Mouse (Mus musculus) midbrain, embryonic 12.5 days (tissue): ENCODE measurements around the gene Tnfrsf12a. TPM values are rescaled to one million over a fixed set of nuclear protein-coding genes. Genes with fewer than 3 reads are reported as not detected.

ENCODE experiments used
- ATAC-seq: fragments of 200-750 bp; cut with Nextera tagmentation; 2 replicates; pipeline ENCODE4 v1.8.0; 2017; ENCODE audit warnings: low read depth, moderate TSS enrichment, moderate library complexity; ENCODE audit not compliant: low FRiP score
- H3K27ac ChIP-seq: fragments of 300-500 bp; sonication (generic); replicated peaks from 2 replicates; pipeline ENCODE4 v1.5.1; 2016; ENCODE audit warnings: mild to moderate bottlenecking
- H3K27me3 ChIP-seq: fragments of 300-500 bp; sonication (generic); 2 replicates; pipeline ENCODE4 v1.6.1; 2016; ENCODE audit warnings: mild to moderate bottlenecking
- H3K36me3 ChIP-seq: fragments of 300-500 bp; sonication (generic); 2 replicates; pipeline ENCODE4 v1.6.1; 2016
- H3K4me1 ChIP-seq: fragments of 300-500 bp; sonication (generic); 2 replicates; pipeline ENCODE4 v1.6.1; 2016
- H3K4me2 ChIP-seq: fragments of 300-500 bp; sonication (generic); replicated peaks from 2 replicates; pipeline ENCODE4 v1.6.1; 2016; ENCODE audit warnings: mild to moderate bottlenecking, moderate library complexity
- H3K4me3 ChIP-seq: fragments of 300-500 bp; sonication (generic); 2 replicates; pipeline ENCODE4 v1.5.1; 2016; ENCODE audit warnings: mild to moderate bottlenecking
- H3K9ac ChIP-seq: fragments of 300-500 bp; sonication (generic); replicated peaks from 2 replicates; pipeline ENCODE4 v1.6.1; 2016; ENCODE audit warnings: mild to moderate bottlenecking, moderate library complexity
- H3K9me3 ChIP-seq: fragments of 300-500 bp; sonication (generic); 2 replicates; pipeline ENCODE4 v1.6.1; 2016; ENCODE audit warnings: mild to moderate bottlenecking
- WGBS: fragments of 180-500 bp; shearing (Covaris S2); methylation state at CpG from one replicate; pipeline ENCODE4 v1.1.7; 2016; 5-methylcytosine and 5-hydroxymethylcytosine counted together
- polyA plus RNA-seq: library from polyadenylated mRNA; unstranded; fragments of >200 nt; fragmentation: Nextera tagmentation; extraction: Ambion mirVana; gene quantifications from 2 replicates; pipeline ENCODE4 v1.2.1, GENCODE M21; 2016

Gene Tnfrsf12a
- polyA plus RNA-seq, 1 experiment from 2014 or later: 2.2 TPM

DNA sequence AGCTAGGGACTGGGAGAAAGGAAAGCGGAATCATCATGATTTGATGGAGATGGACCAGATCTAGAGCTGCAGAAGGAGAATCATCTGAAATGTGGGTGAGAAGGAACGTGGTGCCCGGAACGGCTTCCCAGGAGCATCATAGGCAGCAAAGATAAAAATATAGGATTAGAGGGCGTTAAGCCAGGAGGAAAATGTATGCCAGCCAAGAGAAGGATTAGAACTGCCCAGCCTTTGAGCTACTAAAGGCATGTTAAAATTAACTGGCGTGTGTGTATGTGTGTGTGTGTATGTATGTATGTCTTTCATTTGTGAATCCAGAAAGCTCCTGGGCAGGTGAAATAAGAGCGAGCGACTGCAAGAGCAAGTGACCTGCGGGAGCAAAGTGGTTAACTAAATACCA lies 26.0 kb upstream of the Tnfrsf12a start:
- no peak overlapping the region for H3K4me3 ChIP-seq
- 83% methylated on average over 9 of the region's 9 CpGs for WGBS
- no peak overlapping the region for H3K4me2 ChIP-seq
- H3K9me3 ChIP-seq: no peaks in the 10 kb centered on the region
- H3K36me3 ChIP-seq: no peaks in the 10 kb centered on the region
- H3K27me3 ChIP-seq: peaks cover 54% of the 10 kb centered on the region
- ATAC-seq: no peak
- no peak overlapping the region for H3K27ac ChIP-seq
- 0 out of 2 replicates have a peak, but pooled peaks cover 4% of the 10 kb centered on the region for H3K4me1 ChIP-seq
- H3K9ac ChIP-seq: no peak overlapping the region

- Histone ChIP-seq H3K9me3 (no peaks in the 10 kb centered on the region), H3K4me1 (0 out of 2 replicates have a peak, but pooled peaks cover 4% of the 10 kb centered on the region), H3K4me2 (peak overlapping the region; percentile 99), H3K4me3 (peak overlapping the region; percentile 75), H3K36me3 (no peaks in the 10 kb centered on the region), H3K27ac (0 out of 2 replicates have a peak overlapping the region, but pooled peaks have one; percentile 35), H3K27me3 (peaks cover 61% of the 10 kb centered on the region), H3K9ac (peak overlapping the region; percentile 64)
- WGBS: under 1% methylated on average over 14 of the region's 28 CpGs
- peak; percentile 99 for ATAC-seq
Observed at GRCm38 (mm10) chr17:23700079-23700478, 22.8 kb upstream of the Tnfrsf12a start.

DNA sequence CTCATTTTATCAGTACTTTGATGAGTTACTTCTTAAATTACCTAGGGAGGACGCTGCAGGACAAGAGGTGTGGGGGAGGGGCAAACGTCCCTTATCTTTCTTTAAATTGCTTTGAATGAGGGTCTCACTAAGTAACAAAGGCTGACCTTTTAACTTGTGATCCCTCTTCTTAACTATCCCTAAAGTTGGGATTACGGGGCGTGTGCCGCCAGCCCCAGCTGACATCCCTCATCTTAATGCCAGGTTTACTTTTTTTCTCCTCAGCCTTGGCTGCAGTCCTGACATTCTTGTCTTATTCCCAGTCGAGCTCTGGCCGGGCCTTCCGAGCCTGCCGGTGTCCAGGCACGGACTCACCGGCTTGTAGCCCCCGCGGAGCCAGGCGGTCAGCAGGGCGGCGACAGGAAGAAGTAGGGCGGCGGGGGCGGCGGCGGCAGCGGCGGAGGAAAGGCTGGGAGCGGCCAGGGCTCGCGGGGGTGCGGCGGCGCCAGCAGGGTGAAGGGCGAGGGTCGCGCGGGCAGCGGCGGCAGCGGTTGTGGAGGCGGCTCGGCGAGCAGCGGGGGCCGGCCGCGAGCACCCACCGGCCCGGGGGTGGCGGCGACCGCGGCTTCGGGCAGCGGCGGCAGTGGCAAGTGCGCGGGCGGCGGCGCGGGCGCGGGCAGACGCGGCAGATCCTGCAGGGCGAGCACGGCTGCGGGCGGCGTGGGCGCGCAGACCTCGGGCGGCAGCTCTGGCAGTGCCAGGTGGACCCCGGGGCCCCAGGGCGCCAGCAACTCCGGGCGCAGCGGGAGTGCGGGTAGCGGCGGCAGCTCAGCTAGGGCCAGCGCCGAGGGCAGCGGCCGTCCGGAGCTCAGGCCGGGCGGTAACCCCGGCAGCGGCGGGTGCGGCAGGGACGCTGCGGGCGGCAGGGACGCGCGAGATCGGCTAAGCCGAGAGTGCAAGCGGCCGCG lies 22.1 kb upstream of the Tnfrsf12a start:
- H3K4me2 ChIP-seq: peak overlapping the region; percentile 99
- peak overlapping the region; percentile 64 for H3K9ac ChIP-seq
- no peaks in the 10 kb centered on the region for H3K36me3 ChIP-seq
- under 1% methylated on average over 82 of the region's 101 CpGs for WGBS
- H3K4me3 ChIP-seq: peak overlapping the region; percentile 75
- 0 out of 2 replicates have a peak, but pooled peaks cover 4% of the 10 kb centered on the region for H3K4me1 ChIP-seq
- H3K27ac ChIP-seq: 0 out of 2 replicates have a peak overlapping the region, but pooled peaks have one; percentile 35
- peaks cover 59% of the 10 kb centered on the region for H3K27me3 ChIP-seq
- peak; percentile 78 for ATAC-seq
- no peaks in the 10 kb centered on the region for H3K9me3 ChIP-seq

- H3K4me3 ChIP-seq: no peak overlapping the region
- no peak overlapping the region for H3K9ac ChIP-seq
- no peak overlapping the region for H3K4me2 ChIP-seq
- no peak for ATAC-seq
- H3K9me3 ChIP-seq: no peaks in the 10 kb centered on the region
- H3K4me1 ChIP-seq: 0 out of 2 replicates have a peak, but pooled peaks cover 4% of the 10 kb centered on the region
- H3K27me3 ChIP-seq: peaks cover 48% of the 10 kb centered on the region
- WGBS: 17% methylated on average over 3 of the region's 3 CpGs
- H3K27ac ChIP-seq: no peak overlapping the region
- H3K36me3 ChIP-seq: no peaks in the 10 kb centered on the region
Observed at GRCm38 (mm10) chr17:23695801-23696200, 18.5 kb upstream of the Tnfrsf12a start.

DNA sequence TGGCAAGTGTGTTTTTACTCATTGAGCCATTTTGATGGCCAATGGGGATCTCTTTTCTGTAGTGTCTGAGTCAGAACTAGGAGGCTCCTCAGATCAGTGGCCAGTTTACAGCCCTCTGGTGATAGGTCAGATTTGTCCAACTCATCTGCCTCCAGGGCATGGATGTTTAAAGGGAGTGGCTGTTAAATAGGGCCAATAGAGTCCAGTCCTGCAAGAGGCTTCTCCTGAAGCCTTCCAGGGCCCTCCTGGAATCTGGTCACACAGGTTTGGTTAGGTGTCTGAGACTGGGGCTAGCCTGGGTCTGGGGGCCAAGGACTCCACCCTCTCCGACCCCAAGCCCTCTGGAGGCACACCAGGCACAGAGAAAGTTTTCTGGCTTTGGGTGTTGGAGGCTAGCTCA lies 17.2 kb upstream of the Tnfrsf12a start:
- 81% methylated on average over 1 of the region's 1 CpGs for WGBS

GRCm38 (mm10) chr17:23683856-23684672 lies 6.8 kb upstream of the Tnfrsf12a start, which contains the start of gene Cldn9:
Cldn9 (minus strand) TSS chr17:23684026.
- Histone ChIP-seq H3K4me1 (peaks cover 14% of the 10 kb centered on the region), H3K4me2 (0 out of 2 replicates have a peak within 1 kb of the TSS, but pooled peaks have one; percentile 1), H3K4me3 (no peak within 1 kb of the TSS), H3K36me3 (no peaks in the 10 kb centered on the region), H3K9ac (no peak within 1 kb of the TSS), H3K9me3 (no peaks in the 10 kb centered on the region), H3K27ac (no peak within 1 kb of the TSS), H3K27me3 (peaks cover 59% of the 10 kb centered on the region)
- WGBS: 20% methylated on average over 15 of the region's 15 CpGs
- ATAC-seq: peak; percentile 44; the same call in 1 of the 2 replicates

More for the DNA sequence above, 17.2 kb upstream of the Tnfrsf12a start:
- H3K4me2 ChIP-seq: no peak overlapping the region
- no peak overlapping the region for H3K9ac ChIP-seq
- no peak overlapping the region for H3K27ac ChIP-seq
- H3K4me3 ChIP-seq: no peak overlapping the region
- peaks cover 35% of the 10 kb centered on the region for H3K27me3 ChIP-seq
- H3K4me1 ChIP-seq: 0 out of 2 replicates have a peak, but pooled peaks cover 4% of the 10 kb centered on the region
- no peaks in the 10 kb centered on the region for H3K9me3 ChIP-seq
- no peaks in the 10 kb centered on the region for H3K36me3 ChIP-seq
- no peak for ATAC-seq

GRCm38 (mm10) chr17:23683226-23683625 lies 6.0 kb upstream of the Tnfrsf12a start:
- H3K4me3 ChIP-seq: no peak overlapping the region
- no peak overlapping the region for H3K9ac ChIP-seq
- 0 out of 2 replicates have a peak overlapping the region, but pooled peaks have one; percentile 1 for H3K4me2 ChIP-seq
- H3K27ac ChIP-seq: no peak overlapping the region
- ATAC-seq: peak; percentile 29
- H3K27me3 ChIP-seq: peaks cover 67% of the 10 kb centered on the region
- H3K36me3 ChIP-seq: no peaks in the 10 kb centered on the region
- WGBS: 29% methylated on average over 15 of the region's 15 CpGs
- no peaks in the 10 kb centered on the region for H3K9me3 ChIP-seq
- H3K4me1 ChIP-seq: peaks cover 14% of the 10 kb centered on the region

GRCm38 (mm10) chr17:23682530-23682929 lies 5.3 kb upstream of the Tnfrsf12a start:
- Histone ChIP-seq H3K9me3 (no peaks in the 10 kb centered on the region), H3K4me1 (peaks cover 15% of the 10 kb centered on the region), H3K9ac (no peak overlapping the region), H3K27me3 (peaks cover 74% of the 10 kb centered on the region), H3K4me3 (no peak overlapping the region), H3K36me3 (no peaks in the 10 kb centered on the region), H3K4me2 (no peak overlapping the region), H3K27ac (no peak overlapping the region)
- no peak for ATAC-seq
- WGBS: 68% methylated on average over 3 of the region's 3 CpGs

DNA sequence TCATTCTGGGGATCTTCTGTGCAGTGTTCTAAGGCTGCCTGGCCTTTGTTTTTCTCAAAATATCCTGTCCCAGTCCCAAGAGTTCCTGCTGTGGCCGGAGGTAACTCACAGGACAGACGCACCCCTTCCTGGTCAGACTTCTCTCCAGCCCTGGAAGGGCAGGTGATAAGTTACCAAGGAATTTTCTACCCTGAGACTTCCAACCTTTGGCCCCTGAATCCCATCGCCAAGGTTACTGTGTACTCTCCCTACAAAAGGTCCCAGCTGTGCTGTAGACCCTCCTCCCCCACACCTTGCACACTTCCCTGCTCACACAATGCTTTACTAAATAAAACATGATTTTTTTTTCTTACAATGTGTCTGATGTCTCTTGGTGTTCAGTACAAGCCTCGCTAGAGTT lies 4.8 kb upstream of the Tnfrsf12a start:
- H3K4me1 ChIP-seq: peaks cover 19% of the 10 kb centered on the region
- H3K27me3 ChIP-seq: peaks cover 76% of the 10 kb centered on the region
- no peaks in the 10 kb centered on the region for H3K9me3 ChIP-seq
- no peaks in the 10 kb centered on the region for H3K36me3 ChIP-seq
- WGBS: 73% methylated on average over 4 of the region's 4 CpGs
- no peak overlapping the region for H3K4me3 ChIP-seq
- ATAC-seq: no peak
- no peak overlapping the region for H3K27ac ChIP-seq
- H3K4me2 ChIP-seq: no peak overlapping the region
- H3K9ac ChIP-seq: no peak overlapping the region

- ATAC-seq: no peak
- WGBS: 83% methylated on average over 10 of the region's 10 CpGs
Observed at GRCm38 (mm10) chr17:23681086-23681485, 3.8 kb upstream of the Tnfrsf12a start.

GRCm38 (mm10) chr17:23680336-23680735 lies 3.1 kb upstream of the Tnfrsf12a start:
- no peaks in the 10 kb centered on the region for H3K9me3 ChIP-seq
- no peak overlapping the region for H3K4me3 ChIP-seq
- peaks cover 94% of the 10 kb centered on the region for H3K27me3 ChIP-seq
- H3K27ac ChIP-seq: no peak overlapping the region
- H3K4me1 ChIP-seq: peaks cover 34% of the 10 kb centered on the region
- no peaks in the 10 kb centered on the region for H3K36me3 ChIP-seq
- no peak overlapping the region for H3K4me2 ChIP-seq
- WGBS: 76% methylated on average over 9 of the region's 9 CpGs
- no peak overlapping the region for H3K9ac ChIP-seq
- ATAC-seq: no peak

More at GRCm38 (mm10) chr17:23681086-23681485, 3.8 kb upstream of the Tnfrsf12a start:
- Histone ChIP-seq H3K4me2 (no peak overlapping the region), H3K4me3 (no peak overlapping the region), H3K27me3 (peaks cover 86% of the 10 kb centered on the region), H3K4me1 (peaks cover 28% of the 10 kb centered on the region), H3K9ac (no peak overlapping the region), H3K27ac (no peak overlapping the region), H3K36me3 (no peaks in the 10 kb centered on the region), H3K9me3 (no peaks in the 10 kb centered on the region)
